Mouse (Mus musculus) gastrocnemius, postnatal 36 days (tissue): Measurements from ENCODE around the gene Plekhg1. TPM values are rescaled to one million over a fixed set of nuclear protein-coding genes. Genes with fewer than 3 reads are reported as not detected.

Experiments used
- DNase-seq, 2 experiments: peaks; one replicate each; pipeline ENCODE4 v3.0.0; 2022
- intact Hi-C: fragments of 180-260 bp; cut with DNase I; formaldehyde crosslinking; loops from one replicate; pipeline ENCODE4 v1.15.1; 2025
- long read RNA-seq, 2 experiments: library from polyadenylated mRNA; stranded (forward); transcript quantifications; one replicate each; pipeline ENCODE4 v2.0.0; 2021
- total RNA-seq, 2 experiments: library from RNA; stranded (reverse); gene quantifications; 2 replicates each; pipeline ENCODE4 v1.2.3; 2021

Gene Plekhg1
- 1 to 10 TPM; 2.2 to 4.4 TPM for total RNA-seq
- long read RNA-seq, experiment 1, partial matches to known transcripts: 0 of 6 reads
- long read RNA-seq, experiment 1, other reads (novel, unspliced or antisense): 6 of 6 reads
- long read RNA-seq, experiment 2, partial matches to known transcripts: 0 of 1 reads
- long read RNA-seq, experiment 2, other reads (novel, unspliced or antisense): 1 of 1 reads

- peak; percentile 68 to 74 for DNase-seq
- intact Hi-C loops: loop anchor here (2.0 to 5.0 kb wide), 2 partner anchors 168 to 201 kb away; no protein-coding TSS in a partner anchor
Measured at GRCm38 (mm10) chr10:3740148-3740503, at the start of gene Plekhg1. Plekhg1 (plus strand) TSS chr10:3740364.

- intact Hi-C loops: no loop called here
- DNase-seq: peak in 1 of 2 experiments; percentile 15
Measured at GRCm38 (mm10) chr10:3692791-3693190, 47.4 kb upstream of the Plekhg1 start.

- intact Hi-C loops: no loop called here
- DNase-seq: no peak
Measured at GRCm38 (mm10) chr10:3693699-3694280, 46.4 kb upstream of the Plekhg1 start.

GRCm38 (mm10) chr10:3695332-3695905, 44.7 kb upstream of the Plekhg1 start:
- intact Hi-C loops: no loop called here
- DNase-seq: no peak

GRCm38 (mm10) chr10:3696727-3697348, 43.3 kb upstream of the Plekhg1 start:
- DNase-seq: peak; percentile 35 to 67
- intact Hi-C loops: no loop called here

GRCm38 (mm10) chr10:3697500-3697899, 42.7 kb upstream of the Plekhg1 start:
- DNase-seq: no peak
- intact Hi-C loops: no loop called here

GRCm38 (mm10) chr10:3700225-3701073, 39.7 kb upstream of the Plekhg1 start:
- no peak for DNase-seq
- intact Hi-C loops: no loop called here

- intact Hi-C loops: no loop called here
- no peak for DNase-seq
Measured at GRCm38 (mm10) chr10:3701832-3702231, 38.3 kb upstream of the Plekhg1 start.

GRCm38 (mm10) chr10:3702585-3702984, 37.6 kb upstream of the Plekhg1 start:
- intact Hi-C loops: no loop called here
- no peak for DNase-seq

- intact Hi-C loops: no loop called here
- DNase-seq: no peak
Measured at GRCm38 (mm10) chr10:3706231-3706630, 33.9 kb upstream of the Plekhg1 start.

- no peak for DNase-seq
- intact Hi-C loops: no loop called here
Measured at GRCm38 (mm10) chr10:3710081-3710480, 30.1 kb upstream of the Plekhg1 start.

- no peak for DNase-seq
- intact Hi-C loops: no loop called here
Measured at GRCm38 (mm10) chr10:3715302-3715943, 24.7 kb upstream of the Plekhg1 start.

- DNase-seq: peak; percentile 25 to 26
- intact Hi-C loops: no loop called here
Measured at GRCm38 (mm10) chr10:3718021-3718865, 21.9 kb upstream of the Plekhg1 start.

- intact Hi-C loops: no loop called here
- DNase-seq: no peak
Measured at GRCm38 (mm10) chr10:3720296-3720695, 19.9 kb upstream of the Plekhg1 start.

- no peak for DNase-seq
Measured at GRCm38 (mm10) chr10:3722339-3722738, 17.8 kb upstream of the Plekhg1 start.

GRCm38 (mm10) chr10:3724665-3725064, 15.5 kb upstream of the Plekhg1 start:
- no peak for DNase-seq
- intact Hi-C loops: no loop called here

More at GRCm38 (mm10) chr10:3722339-3722738, 17.8 kb upstream of the Plekhg1 start:
- intact Hi-C loops: no loop called here

- intact Hi-C loops: no loop called here
- no peak for DNase-seq
Measured at GRCm38 (mm10) chr10:3729666-3730065, 10.5 kb upstream of the Plekhg1 start.

- no peak for DNase-seq
- intact Hi-C loops: no loop called here
Measured at GRCm38 (mm10) chr10:3730314-3730713, 9.8 kb upstream of the Plekhg1 start.

- intact Hi-C loops: no loop called here
- no peak for DNase-seq
Measured at GRCm38 (mm10) chr10:3737034-3737433, 3.1 kb upstream of the Plekhg1 start.
